Mouse (Mus musculus) lung, postnatal 0 days (tissue): Measurements from ENCODE around the gene Enam. TPM values are rescaled to one million over a fixed set of nuclear protein-coding genes. Genes with fewer than 3 reads are reported as not detected.
"Not testable (repeated sequence)": the region's sequence is repeated elsewhere in the genome, so short reads cannot be mapped to it uniquely, and the experiment has no call there.

ENCODE experiments used
- ATAC-seq: fragments of 200-750 bp; cut with Nextera tagmentation; 2 replicates; pipeline ENCODE4 v1.8.0; 2017; ENCODE audit warnings: moderate library complexity
- DNase-seq: peaks from one replicate; pipeline ENCODE4 v3.0.0-alpha.2; 2016; ENCODE audit warnings: low spot score
- H3K27ac ChIP-seq: fragments of 300-500 bp; sonication (generic); 2 replicates; pipeline ENCODE4 v1.5.1; 2014; ENCODE audit warnings: antibody characterized with exemption, mild to moderate bottlenecking, low read length, mixed read lengths
- H3K27me3 ChIP-seq: fragments of 300-500 bp; sonication (generic); replicated peaks from 2 replicates; pipeline ENCODE4 v1.6.1; 2014; ENCODE audit warnings: low read length, mixed read lengths; ENCODE audit not compliant: insufficient read depth
- H3K36me3 ChIP-seq: fragments of 300-500 bp; sonication (generic); 2 replicates; pipeline ENCODE4 v1.6.1; 2014; ENCODE audit warnings: low read length, mixed read lengths; ENCODE audit not compliant: insufficient read depth
- H3K4me1 ChIP-seq: fragments of 300-500 bp; sonication (generic); 2 replicates; pipeline ENCODE4 v1.6.1; 2014; ENCODE audit warnings: antibody characterized with exemption, low read depth, low read length, mixed read lengths; ENCODE audit not compliant: insufficient read depth
- H3K4me2 ChIP-seq: fragments of 300-500 bp; sonication (generic); replicated peaks from 2 replicates; pipeline ENCODE4 v1.6.1; 2014; ENCODE audit warnings: low read depth, mild to moderate bottlenecking, low read length, moderate library complexity, mixed read lengths
- H3K4me3 ChIP-seq: fragments of 300-500 bp; sonication (generic); 2 replicates; pipeline ENCODE4 v1.5.1; 2014; ENCODE audit warnings: low read depth, low read length
- H3K9ac ChIP-seq: fragments of 300-500 bp; sonication (generic); replicated peaks from 2 replicates; pipeline ENCODE4 v1.6.1; 2014; ENCODE audit warnings: low read depth, mild to moderate bottlenecking
- H3K9me3 ChIP-seq: fragments of 300-500 bp; sonication (generic); 2 replicates; pipeline ENCODE4 v1.6.1; 2016; ENCODE audit warnings: low read length, mixed read lengths
- CTCF ChIP-seq: IDR thresholded peaks from 2 replicates; pipeline ENCODE4 v1.5.1; 2016; ENCODE audit warnings: antibody characterized with exemption, mild to moderate bottlenecking
- EP300 ChIP-seq: IDR thresholded peaks from 2 replicates; pipeline ENCODE4 v1.6.1; 2016; ENCODE audit warnings: antibody characterized with exemption, mild to moderate bottlenecking, control low read depth
- WGBS: fragments of 180-500 bp; shearing (Covaris S2); extraction: QIAGEN DNeasy Blood & Tissue Kit; methylation state at CpG from one replicate; pipeline ENCODE4 v1.1.7; 2014; 5-methylcytosine and 5-hydroxymethylcytosine counted together
- polyA plus RNA-seq: library from polyadenylated mRNA; unstranded; fragments of >200 nt; fragmentation: Nextera tagmentation; extraction: Ambion mirVana; gene quantifications from 2 replicates; pipeline ENCODE4 v1.2.1, GENCODE M21; 2015

The Enam gene
- polyA plus RNA-seq, 1 experiment from 2014 or later, result not detected

DNA sequence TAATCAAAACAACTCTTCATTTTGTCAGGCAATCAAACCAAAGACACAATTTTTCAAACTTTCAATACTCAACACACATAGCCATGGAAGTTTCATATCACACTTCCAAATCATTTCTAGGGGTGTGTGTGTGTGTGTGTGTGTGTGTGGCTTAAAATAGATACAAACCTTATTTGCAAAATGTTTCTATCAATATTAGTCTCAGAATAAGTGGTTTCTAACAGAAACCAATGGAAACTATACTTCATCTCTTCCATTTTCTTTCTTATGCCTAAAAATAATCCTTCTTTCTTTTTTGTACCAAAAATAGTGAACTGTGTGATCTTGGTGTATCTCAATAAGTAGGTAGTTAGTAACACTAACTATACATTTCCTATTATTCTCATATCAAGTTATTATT lies 53.1 kb downstream of the Enam start:
- H3K27ac ChIP-seq, result no peak overlapping the region
- no peaks in the 10 kb centered on the region for H3K27me3 ChIP-seq
- H3K4me3 ChIP-seq, result no peak overlapping the region
- no peak for ATAC-seq
- no peak overlapping the region for H3K9ac ChIP-seq
- TF ChIP-seq CTCF (no peak), EP300 (no peak)
- no peaks in the 10 kb centered on the region for H3K9me3 ChIP-seq
- H3K4me1 ChIP-seq, result no peaks in the 10 kb centered on the region
- no peak for DNase-seq
- H3K36me3 ChIP-seq, result no peaks in the 10 kb centered on the region
- no peak overlapping the region for H3K4me2 ChIP-seq

DNA sequence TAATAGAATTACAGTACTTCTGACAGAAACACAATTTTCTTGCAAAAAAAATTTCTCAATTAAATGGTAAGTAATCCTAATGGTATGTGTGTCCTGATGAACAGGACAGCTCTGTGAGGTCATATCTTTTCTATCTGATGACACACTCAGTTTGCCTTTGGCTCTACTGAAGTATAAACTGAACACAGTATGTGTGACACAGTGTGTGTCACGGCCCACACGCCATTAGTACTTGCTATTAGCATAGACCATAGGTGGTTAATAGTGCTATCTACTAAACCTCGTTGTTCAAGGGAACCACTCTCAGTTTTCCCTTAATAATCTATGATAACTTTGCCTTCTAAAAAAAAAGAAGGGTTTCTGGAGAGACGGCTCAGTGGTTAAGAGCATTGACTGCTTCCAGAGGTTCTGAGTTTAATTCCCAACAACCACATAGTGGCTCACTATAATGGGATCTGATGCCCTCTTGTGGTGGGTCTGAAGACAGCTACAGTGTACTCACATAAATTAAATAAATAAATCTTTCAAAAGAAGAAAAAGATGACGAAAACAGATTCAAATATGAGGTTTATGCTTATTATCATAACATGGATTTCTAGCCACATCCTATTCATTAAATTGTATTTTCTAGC lies 55.0 kb downstream of the Enam start:
- Histone ChIP-seq H3K27ac (no peak overlapping the region), H3K27me3 (no peaks in the 10 kb centered on the region), H3K9ac (no peak overlapping the region), H3K4me1 (no peaks in the 10 kb centered on the region), H3K36me3 (no peaks in the 10 kb centered on the region), H3K4me3 (no peak overlapping the region), H3K4me2 (no peak overlapping the region), H3K9me3 (no peaks in the 10 kb centered on the region)
- 60% methylated on average over 5 of the region's 5 CpGs for WGBS
- ATAC-seq (peak; percentile 68), DNase-seq (peak; percentile 78)
- peak; percentile 81 for TF ChIP-seq CTCF
- TF ChIP-seq EP300, result no peak

DNA sequence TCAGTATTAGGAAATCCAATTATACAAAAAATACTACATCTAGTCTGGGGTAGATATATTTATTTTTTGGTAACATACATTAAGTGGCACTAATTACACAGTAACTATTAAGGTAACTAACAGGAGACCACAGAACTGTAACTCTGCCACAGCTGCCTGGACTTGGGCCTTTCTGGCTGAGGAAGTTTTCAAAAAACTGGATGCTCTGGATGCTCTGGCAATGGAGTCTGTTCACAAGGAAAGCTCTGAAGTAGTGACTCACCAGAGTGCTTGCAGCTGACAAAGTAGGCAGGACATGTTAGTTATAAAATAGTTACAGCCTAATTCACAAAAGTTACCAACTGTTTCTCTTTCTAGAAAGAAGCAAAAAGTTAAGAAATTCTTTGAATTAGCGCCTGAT lies 56.6 kb downstream of the Enam start:
- DNase-seq, H3K36me3 ChIP-seq, H3K4me2 ChIP-seq, H3K9ac ChIP-seq, H3K27me3 ChIP-seq, H3K27ac ChIP-seq, ATAC-seq, H3K4me1 ChIP-seq, H3K4me3 ChIP-seq, H3K9me3 ChIP-seq: not testable (repeated sequence)
- 90% methylated on average over 1 of the region's 1 CpGs for WGBS

DNA sequence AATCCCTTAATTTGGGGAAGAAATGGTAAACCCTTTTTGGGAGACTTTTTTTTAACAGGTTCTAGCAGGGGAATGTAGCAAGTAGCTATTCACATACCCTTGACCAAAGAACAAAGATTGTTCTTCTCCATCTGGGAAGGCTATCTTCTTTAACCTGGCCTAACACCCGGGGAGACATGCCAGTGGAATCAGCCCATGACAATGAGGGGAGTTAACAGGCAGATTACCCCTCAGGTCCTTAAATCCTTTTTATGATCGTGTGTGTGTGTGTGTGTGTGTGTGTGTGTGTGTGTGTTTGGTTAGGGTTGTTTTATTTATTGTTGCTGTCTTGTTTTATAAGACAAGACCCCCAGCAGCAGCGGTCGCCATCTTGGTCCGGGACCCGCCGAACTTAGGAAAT lies 57.8 kb downstream of the Enam start:
- WGBS, result 80% methylated on average over 7 of the region's 7 CpGs
- no peak overlapping the region for H3K4me3 ChIP-seq
- no peak overlapping the region for H3K27ac ChIP-seq
- no peak for TF ChIP-seq EP300
- TF ChIP-seq CTCF, result no peak
- H3K9ac ChIP-seq, result no peak overlapping the region
- ATAC-seq (no peak), DNase-seq (no peak)
- H3K27me3 ChIP-seq, result no peaks in the 10 kb centered on the region
- no peak overlapping the region for H3K4me2 ChIP-seq
- H3K9me3 ChIP-seq, result no peaks in the 10 kb centered on the region
- H3K36me3 ChIP-seq, result no peaks in the 10 kb centered on the region
- H3K4me1 ChIP-seq, result no peaks in the 10 kb centered on the region

DNA sequence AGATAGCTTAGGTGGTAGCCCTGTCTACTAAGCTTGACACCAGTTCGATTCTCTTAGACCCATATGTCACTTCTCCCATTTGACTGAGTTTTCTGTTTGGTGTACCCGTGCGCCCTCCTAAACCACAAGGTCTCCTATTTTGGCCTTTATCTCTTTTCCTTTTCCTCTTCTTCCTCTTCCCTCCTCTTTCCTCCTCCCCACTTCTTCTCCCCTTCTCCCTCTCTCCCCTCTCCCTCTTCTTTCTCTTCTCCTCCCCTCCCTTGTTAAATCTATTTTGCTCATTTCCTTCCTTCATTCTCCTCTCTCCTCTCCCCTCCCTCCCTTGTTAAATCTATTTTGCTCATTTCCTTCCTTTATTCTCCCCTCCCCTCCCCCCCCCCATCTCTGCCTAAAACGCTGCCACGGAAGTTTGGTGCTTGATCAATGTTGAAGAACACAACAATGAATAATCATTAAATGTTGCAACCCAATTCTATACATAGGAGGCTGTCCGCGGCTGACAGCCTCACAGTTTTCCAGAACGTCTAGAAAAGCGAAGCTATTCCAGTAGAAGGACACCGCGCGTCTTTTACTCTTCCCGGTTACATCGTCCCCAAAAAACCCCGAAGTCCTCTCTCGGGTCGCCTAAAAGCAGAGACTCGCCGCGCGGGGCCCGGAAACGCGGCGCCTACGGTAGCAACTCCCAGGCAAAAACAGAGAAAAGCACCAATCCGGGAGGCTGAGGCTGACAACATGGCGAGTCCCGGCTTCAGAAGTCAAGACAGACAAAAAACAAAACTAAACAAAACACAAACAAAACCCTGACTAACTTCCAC lies 65.7 kb downstream of the Enam start:
- peak; percentile 49 for DNase-seq
- Histone ChIP-seq H3K4me1 (peaks cover 9% of the 10 kb centered on the region), H3K27me3 (no peaks in the 10 kb centered on the region), H3K4me2 (peak overlapping the region; percentile 64), H3K9ac (peak overlapping the region; percentile 45), H3K27ac (peak overlapping the region; percentile 90), H3K9me3 (no peaks in the 10 kb centered on the region), H3K4me3 (peak overlapping the region; percentile 81), H3K36me3 (no peaks in the 10 kb centered on the region)
- ATAC-seq, result peak; percentile 43
- TF ChIP-seq CTCF, result no peak
- no peak for TF ChIP-seq EP300
- WGBS, result 6% methylated on average over 29 of the region's 29 CpGs

DNA sequence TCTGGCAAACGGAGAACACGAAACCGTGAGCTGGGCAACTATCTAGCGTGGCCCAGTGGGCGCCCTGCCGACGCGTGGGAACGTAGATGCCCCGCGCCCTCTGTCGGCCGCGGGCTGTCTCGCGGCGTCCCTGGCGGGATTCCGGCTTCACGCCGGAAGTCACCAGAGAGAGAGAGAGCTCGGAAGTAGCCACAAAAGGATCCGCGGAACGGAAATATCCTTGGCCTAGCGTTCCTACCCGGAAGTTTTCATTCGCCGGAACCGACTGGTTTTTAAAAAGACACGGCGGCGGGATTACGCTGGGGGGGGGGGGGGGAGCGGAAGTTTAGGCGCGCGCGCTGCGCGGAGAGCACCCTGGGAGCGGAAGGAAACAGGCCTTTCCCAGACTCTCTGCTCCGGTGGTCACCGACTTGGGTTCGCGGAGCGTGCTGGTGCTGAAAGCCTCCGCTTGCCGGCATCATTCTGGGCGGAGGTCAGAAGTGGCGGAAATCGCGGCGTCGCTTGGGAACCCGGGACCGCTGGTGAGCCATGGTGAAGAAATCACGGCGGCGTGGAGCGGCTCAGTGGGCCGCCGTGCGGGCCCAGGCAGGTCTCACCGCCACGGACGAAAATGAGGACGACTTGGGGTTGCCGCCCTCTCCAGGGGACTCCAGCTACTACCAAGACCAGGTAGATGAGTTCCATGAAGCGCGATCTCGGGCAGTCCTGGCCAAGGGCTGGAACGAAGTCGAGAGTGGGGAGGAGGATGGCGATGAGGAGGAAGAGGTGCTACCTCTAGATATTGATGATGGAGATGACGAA lies 66.5 kb downstream of the Enam start, which contains the start of gene Utp3:
Gene Utp3 (plus strand): TSS at position 377 of the 801 bp plus-strand sequence.
- WGBS, result under 1% methylated on average over 68 of the region's 76 CpGs
- peak; percentile 96 for ATAC-seq
- TF ChIP-seq EP300 (peak; percentile 78), CTCF (peak; percentile 92)
- peak within 1 kb of the TSS; percentile 81 for H3K4me2 ChIP-seq
- H3K9ac ChIP-seq, result peak within 1 kb of the TSS; percentile 92
- H3K4me1 ChIP-seq, result peaks cover 9% of the 10 kb centered on the region
- H3K9me3 ChIP-seq, result no peaks in the 10 kb centered on the region
- no peaks in the 10 kb centered on the region for H3K36me3 ChIP-seq
- H3K27ac ChIP-seq, result peak within 1 kb of the TSS; percentile 90
- peak; percentile 97 for DNase-seq
- peak within 1 kb of the TSS; percentile 81 for H3K4me3 ChIP-seq
- no peaks in the 10 kb centered on the region for H3K27me3 ChIP-seq

Other genes with a start within 250 kb of the Enam start
- gene Gm7714, start 219.1 kb upstream of the Enam start, polyA plus RNA-seq, result not detected in 2 replicates
- gene Prol1, start 170.7 kb upstream of the Enam start, polyA plus RNA-seq, result not detected in 2 replicates
- gene Amtn, start 111.9 kb upstream of the Enam start, polyA plus RNA-seq, result 0.13 and 0.23 TPM in 2 replicates
- gene Ambn, start 32.0 kb upstream of the Enam start, polyA plus RNA-seq, result not detected in 2 replicates
- 0.19 TPM in 1 of 2 replicates, not detected in the other for gene Jchain, start 39.9 kb downstream of the Enam start, polyA plus RNA-seq
- 36.4 and 44.0 TPM in 2 replicates for gene Utp3, start 66.5 kb downstream of the Enam start, polyA plus RNA-seq
- gene Rufy3, start 77.1 kb downstream of the Enam start, polyA plus RNA-seq, result 7.5 and 8.4 TPM in 2 replicates
- 45.4 and 46.0 TPM in 2 replicates for gene Grsf1, start 188.2 kb downstream of the Enam start, polyA plus RNA-seq
- gene Mob1b, start 232.9 kb downstream of the Enam start, polyA plus RNA-seq, result 9.7 and 10.8 TPM in 2 replicates